Mouse (Mus musculus) intestine, embryonic 15.5 days (tissue): Measurements from ENCODE around the gene Tsen15. TPM values are rescaled to one million over a fixed set of nuclear protein-coding genes. Genes with fewer than 3 reads are reported as not detected.

Experiments used
- ATAC-seq: fragments of 200-750 bp; cut with Nextera tagmentation; 2 replicates; pipeline ENCODE4 v1.8.0; 2017; ENCODE audit warnings: moderate TSS enrichment, moderate library complexity
- H3K27ac ChIP-seq: fragments of 300-500 bp; sonication (generic); 2 replicates; pipeline ENCODE4 v1.5.1; 2015; ENCODE audit warnings: mild to moderate bottlenecking, inconsistent platforms
- H3K27me3 ChIP-seq: fragments of 300-500 bp; sonication (generic); replicated peaks from 2 replicates; pipeline ENCODE4 v1.6.1; 2015; ENCODE audit warnings: inconsistent platforms
- H3K36me3 ChIP-seq: fragments of 300-500 bp; sonication (generic); 2 replicates; pipeline ENCODE4 v1.6.1; 2015; ENCODE audit warnings: inconsistent platforms
- H3K4me1 ChIP-seq: fragments of 300-500 bp; sonication (generic); replicated peaks from 2 replicates; pipeline ENCODE4 v1.6.1; 2015; ENCODE audit warnings: inconsistent platforms
- H3K4me2 ChIP-seq: fragments of 300-500 bp; sonication (generic); replicated peaks from 2 replicates; pipeline ENCODE4 v1.6.1; 2015; ENCODE audit warnings: mild to moderate bottlenecking, inconsistent platforms
- H3K4me3 ChIP-seq: fragments of 300-500 bp; sonication (generic); replicated peaks from 2 replicates; pipeline ENCODE4 v1.5.1; 2015; ENCODE audit warnings: inconsistent platforms
- H3K9ac ChIP-seq: fragments of 300-500 bp; sonication (generic); 2 replicates; pipeline ENCODE4 v1.6.1; 2015; ENCODE audit warnings: inconsistent platforms
- H3K9me3 ChIP-seq: fragments of 300-500 bp; sonication (generic); 2 replicates; pipeline ENCODE4 v1.6.1; 2016; ENCODE audit warnings: inconsistent platforms
- WGBS: fragments of 180-500 bp; shearing (Covaris S2); methylation state at CpG from one replicate; pipeline ENCODE4 v1.1.7; 2015; 5-methylcytosine and 5-hydroxymethylcytosine counted together
- polyA plus RNA-seq: library from polyadenylated mRNA; unstranded; fragments of >200 nt; fragmentation: Nextera tagmentation; extraction: Ambion mirVana; gene quantifications from 2 replicates; pipeline ENCODE4 v1.2.1, GENCODE M21; 2015

Tsen15 gene
- polyA plus RNA-seq, 1 experiment from 2014 or later, result 74.4 TPM

DNA sequence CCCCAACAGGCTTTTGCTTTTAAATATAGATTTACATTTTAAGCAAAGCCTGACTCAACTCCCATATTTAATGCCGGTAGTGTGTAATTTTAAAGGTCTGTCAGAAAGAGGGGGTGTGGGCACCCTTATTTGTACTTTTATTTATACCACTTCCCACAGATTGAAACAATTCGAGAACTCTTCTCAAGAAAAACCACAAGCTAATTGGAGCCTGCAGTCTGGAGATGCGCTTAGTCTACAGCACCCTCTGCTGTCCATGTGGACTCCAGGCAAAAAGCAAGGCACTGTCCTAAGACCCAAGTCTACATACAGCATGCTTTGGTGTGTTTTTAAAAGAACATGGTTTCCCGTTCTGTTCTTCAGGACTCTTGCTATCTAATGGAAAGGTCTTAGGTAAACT is 17.3 kb downstream of the Tsen15 start:
- Histone ChIP-seq H3K36me3 (0 out of 2 replicates have a peak, but pooled peaks cover 3% of the 10 kb centered on the region), H3K9me3 (no peaks in the 10 kb centered on the region), H3K4me1 (no peaks in the 10 kb centered on the region), H3K27me3 (no peaks in the 10 kb centered on the region), H3K9ac (no peak overlapping the region), H3K4me2 (no peak overlapping the region), H3K4me3 (no peak overlapping the region), H3K27ac (no peak overlapping the region)
- peak; percentile 81 for ATAC-seq
- WGBS, result 19% methylated on average over 4 of the region's 4 CpGs

DNA sequence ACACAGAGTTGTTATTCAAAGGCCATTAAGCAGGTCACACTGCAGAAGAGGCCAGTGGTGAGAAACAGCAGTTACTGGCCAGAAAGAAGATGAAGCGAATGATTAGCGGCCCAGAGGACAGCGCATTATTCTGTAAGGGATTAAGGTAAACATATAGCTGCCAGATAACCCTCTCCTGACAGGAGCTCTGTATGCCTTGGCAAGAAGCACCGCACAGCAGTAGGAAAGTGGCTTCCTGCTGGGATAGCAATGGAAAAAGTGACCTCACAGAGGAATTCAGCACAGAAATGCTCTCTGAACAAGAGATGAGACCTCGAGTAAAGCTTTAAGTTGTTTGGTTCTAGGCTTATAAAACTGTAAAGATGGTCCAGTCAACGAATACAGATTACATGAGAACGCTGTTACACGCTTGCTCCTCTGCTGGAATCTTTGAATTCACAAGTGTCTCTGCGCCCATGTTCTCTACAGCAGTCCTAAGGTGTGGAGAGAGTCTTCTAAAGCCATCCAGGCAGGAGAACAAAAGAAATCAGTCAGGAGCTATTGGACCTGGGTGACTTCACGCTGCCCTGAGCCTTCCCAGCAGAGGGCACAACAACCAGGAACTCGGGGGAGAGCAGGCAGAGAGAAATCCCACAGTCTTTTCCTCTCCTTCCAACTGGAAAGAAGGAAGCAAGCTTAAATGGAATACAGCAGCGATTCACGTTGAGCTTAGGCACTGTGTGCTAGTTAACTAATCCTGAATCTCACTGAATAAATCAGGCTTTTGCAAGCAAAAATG is 18.0 kb downstream of the Tsen15 start:
- 42% methylated on average over 13 of the region's 13 CpGs for WGBS
- H3K4me3 ChIP-seq, result no peak overlapping the region
- ATAC-seq, result 0 out of 2 replicates have a peak, but pooled peaks have one; percentile 28
- H3K27me3 ChIP-seq, result no peaks in the 10 kb centered on the region
- 0 out of 2 replicates have a peak, but pooled peaks cover 3% of the 10 kb centered on the region for H3K36me3 ChIP-seq
- H3K4me1 ChIP-seq, result no peaks in the 10 kb centered on the region
- no peak overlapping the region for H3K4me2 ChIP-seq
- no peak overlapping the region for H3K27ac ChIP-seq
- H3K9ac ChIP-seq, result no peak overlapping the region
- H3K9me3 ChIP-seq, result no peaks in the 10 kb centered on the region

DNA sequence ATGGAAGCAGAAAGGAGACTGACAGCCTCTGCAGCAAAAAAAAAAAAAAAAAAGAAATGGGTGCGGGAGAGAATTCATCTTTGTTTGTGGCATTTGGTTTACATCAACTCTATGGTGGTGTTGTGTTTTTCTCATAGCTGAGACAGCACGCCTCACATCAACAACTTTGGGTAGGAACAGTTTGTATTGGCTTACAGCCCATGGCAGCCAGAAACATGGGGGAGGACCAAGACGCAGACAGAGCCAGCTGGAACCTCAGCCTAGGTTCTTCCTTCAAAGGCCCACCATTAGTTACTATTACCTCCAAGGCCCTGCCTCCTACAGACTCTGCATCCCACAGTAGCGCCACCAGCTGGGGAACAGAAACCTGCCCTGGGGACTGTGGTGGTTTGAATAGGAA is 29.8 kb downstream of the Tsen15 start:
- Histone ChIP-seq H3K9ac (no peak overlapping the region), H3K4me3 (no peak overlapping the region), H3K4me2 (no peak overlapping the region), H3K9me3 (no peaks in the 10 kb centered on the region), H3K27me3 (no peaks in the 10 kb centered on the region), H3K4me1 (no peaks in the 10 kb centered on the region), H3K27ac (no peak overlapping the region), H3K36me3 (no peaks in the 10 kb centered on the region)
- ATAC-seq, result no peak
- 71% methylated on average over 4 of the region's 4 CpGs for WGBS

DNA sequence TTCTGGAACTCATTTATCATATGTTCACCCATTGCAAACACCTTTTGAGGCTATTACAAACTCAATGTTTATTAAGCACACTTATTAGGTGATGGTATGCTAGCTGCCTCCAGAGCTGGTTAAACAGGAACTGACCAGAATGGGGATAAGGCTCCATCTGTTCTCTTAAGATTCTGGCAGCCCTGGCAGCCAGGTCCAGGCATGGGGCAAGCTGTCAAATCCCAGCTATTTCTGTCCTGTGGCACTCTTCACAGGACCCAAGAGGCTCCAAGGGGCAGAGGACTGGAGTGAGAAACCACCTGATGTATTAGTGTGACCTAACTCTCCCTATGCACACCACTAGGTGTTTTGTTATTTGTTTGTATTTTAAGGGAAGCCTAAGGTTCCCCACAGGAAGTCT is 38.5 kb downstream of the Tsen15 start:
- Histone ChIP-seq H3K4me3 (no peak overlapping the region), H3K27me3 (no peaks in the 10 kb centered on the region), H3K36me3 (no peaks in the 10 kb centered on the region), H3K4me1 (no peaks in the 10 kb centered on the region), H3K9me3 (no peaks in the 10 kb centered on the region), H3K9ac (no peak overlapping the region), H3K27ac (no peak overlapping the region), H3K4me2 (no peak overlapping the region)
- no peak for ATAC-seq

DNA sequence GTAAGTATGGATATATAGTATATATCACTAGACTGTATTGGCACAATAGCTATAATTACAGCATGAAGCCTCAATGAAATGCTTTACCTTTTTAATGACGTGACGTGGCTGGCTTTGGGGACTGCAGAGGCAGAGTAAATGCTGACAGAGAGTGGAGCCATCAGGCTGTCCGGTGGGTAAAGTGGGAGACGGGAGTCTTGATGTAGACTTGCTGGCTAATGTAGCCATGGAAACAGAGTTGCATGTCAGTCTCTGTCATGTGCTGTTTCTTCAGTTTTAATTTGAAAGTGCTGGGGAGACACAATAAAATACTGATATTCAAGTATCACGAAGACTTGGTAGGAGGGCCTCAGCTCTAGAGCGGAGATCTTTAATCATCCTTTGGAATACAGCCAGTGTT is 62.5 kb downstream of the Tsen15 start:
- H3K27ac ChIP-seq, result no peak overlapping the region
- H3K36me3 ChIP-seq, result no peaks in the 10 kb centered on the region
- H3K9me3 ChIP-seq, result no peaks in the 10 kb centered on the region
- H3K27me3 ChIP-seq, result no peaks in the 10 kb centered on the region
- 89% methylated on average over 6 of the region's 6 CpGs for WGBS
- H3K9ac ChIP-seq, result no peak overlapping the region
- no peak overlapping the region for H3K4me3 ChIP-seq
- no peak overlapping the region for H3K4me2 ChIP-seq
- ATAC-seq, result no peak
- H3K4me1 ChIP-seq, result no peaks in the 10 kb centered on the region

Other genes starting within 250 kb of the Tsen15 start
- 1.4 and 1.5 TPM in 2 replicates for gene Colgalt2, start 13.1 kb upstream of the Tsen15 start, polyA plus RNA-seq